Mouse (Mus musculus): ENCODE data around the gene Tle6.

Tle6 gene

DNA sequence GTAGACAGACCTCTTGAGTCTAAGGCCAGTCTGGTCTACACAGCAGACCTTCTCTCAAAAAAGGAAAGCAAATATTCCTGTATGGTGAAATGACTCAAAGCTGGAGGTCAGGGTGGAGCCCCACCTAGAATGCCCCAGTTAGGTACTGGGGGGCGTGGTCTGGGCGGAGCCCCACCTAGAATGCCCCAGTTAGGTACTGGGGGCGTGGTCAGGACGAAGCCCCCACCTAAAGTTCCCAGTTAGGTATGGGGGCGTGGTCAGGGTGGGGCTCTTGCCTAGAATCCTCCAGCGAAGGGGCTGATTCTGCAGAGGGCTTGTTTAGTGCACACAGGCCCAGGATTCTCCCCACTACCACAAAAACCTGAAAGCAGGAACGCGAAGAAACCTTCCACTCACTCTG, 22.6 kb upstream of the Tle6 start:
- DNase-seq (ENCODE audit: low spot score), result no peak

DNA sequence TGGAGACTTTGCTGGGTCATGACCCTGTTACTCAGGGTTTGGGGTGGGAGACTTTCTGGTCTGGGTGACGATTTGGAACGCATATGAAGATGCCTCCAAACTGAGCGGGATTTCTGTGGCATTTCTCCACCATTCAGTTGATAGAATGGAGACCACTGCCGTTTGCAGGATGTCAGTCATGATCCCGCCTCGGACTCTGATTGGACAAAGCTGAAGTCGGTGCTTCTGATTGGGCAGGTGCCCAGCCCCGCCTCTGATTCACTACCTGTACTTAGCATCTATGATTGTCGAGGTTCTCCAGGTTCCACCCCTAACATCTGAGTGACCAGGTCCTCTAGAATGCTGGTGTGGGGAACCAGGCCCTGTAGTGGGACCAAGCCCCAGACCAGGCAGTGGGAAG, 19.9 kb upstream of the Tle6 start:
- DNase-seq (ENCODE audit: low spot score), result no peak

DNA sequence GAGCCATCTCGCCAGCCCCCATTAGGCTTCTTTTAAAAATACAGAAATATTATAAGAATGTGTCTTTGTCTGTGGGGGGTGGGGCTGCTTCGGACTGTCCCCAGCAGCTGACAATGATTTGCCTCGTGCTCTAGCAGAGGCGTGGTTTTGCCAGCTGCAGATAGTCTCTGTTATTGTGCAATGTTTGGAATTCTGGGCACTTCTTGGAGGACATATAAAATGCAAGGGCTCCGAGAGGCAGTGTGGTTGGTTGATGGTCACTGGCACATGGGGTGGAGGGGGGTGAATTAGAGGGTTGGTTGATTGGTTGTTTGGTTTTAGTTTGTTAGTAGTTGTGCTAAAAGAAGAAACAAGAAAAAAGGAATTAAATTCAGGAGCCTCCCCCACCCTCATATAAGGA, 19.1 kb upstream of the Tle6 start:
- DNase-seq (ENCODE audit: low spot score), result no peak

DNA sequence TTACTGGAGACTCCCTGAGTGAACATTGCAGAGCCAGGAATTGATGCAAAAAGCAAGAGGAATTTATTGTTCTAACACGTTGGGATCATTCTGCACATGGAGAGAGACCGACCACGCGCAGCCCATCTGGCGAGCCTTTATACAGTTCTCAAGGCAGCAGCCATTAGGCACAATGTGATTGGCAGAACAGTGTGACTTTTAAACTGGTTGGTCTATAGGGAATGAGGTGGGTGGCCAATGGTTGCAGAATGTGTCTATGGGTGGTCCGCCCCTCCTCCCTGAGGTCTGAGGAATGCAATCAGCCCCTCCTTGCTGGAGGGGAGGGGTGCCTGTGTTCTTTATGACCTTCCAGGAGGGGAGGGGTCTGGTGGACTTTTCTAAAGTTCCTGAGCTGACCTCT, 14.6 kb upstream of the Tle6 start:
- no peak for DNase-seq (ENCODE audit: low spot score)

DNA sequence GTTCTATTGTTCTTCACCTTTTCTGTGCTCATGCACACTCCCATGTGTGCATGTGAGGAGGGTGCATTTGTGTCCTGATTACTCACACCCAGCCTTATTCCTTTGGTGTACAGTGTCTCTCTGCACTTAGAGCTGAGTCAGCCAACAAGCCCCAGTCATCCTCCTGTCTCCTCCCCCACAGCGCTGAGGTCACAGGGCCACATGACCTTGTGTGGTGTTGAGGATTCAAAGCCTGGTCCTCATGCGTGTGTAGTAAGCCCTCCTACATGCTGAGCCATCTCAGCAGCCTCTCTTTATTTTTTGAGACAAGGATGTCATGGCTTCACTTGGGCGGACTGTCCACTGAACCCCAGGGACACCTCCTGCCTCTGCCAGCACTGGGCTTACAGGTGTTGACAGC, 11.9 kb upstream of the Tle6 start:
- DNase-seq (ENCODE audit: low spot score), result no peak

DNA sequence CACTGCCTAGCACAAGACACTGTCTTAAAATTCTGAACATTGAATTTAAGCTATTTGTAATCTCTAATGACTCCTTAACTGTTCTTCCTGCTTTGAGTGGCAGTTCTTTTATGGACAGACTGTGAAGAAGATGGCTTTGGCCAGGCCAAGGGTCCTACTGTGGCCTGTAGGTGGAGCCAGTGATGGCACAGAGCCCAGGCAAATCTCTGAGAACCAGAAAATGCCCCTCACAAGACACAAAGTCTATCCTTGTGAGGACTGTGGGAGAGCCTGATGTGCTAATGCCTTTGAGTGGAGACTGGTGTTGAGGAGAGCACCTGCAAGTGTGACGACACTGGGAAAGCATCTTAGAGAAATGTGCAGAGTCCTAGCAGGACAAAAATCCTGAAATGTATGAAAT, 7.4 kb upstream of the Tle6 start:
- no peak for DNase-seq (ENCODE audit: low spot score)

DNA sequence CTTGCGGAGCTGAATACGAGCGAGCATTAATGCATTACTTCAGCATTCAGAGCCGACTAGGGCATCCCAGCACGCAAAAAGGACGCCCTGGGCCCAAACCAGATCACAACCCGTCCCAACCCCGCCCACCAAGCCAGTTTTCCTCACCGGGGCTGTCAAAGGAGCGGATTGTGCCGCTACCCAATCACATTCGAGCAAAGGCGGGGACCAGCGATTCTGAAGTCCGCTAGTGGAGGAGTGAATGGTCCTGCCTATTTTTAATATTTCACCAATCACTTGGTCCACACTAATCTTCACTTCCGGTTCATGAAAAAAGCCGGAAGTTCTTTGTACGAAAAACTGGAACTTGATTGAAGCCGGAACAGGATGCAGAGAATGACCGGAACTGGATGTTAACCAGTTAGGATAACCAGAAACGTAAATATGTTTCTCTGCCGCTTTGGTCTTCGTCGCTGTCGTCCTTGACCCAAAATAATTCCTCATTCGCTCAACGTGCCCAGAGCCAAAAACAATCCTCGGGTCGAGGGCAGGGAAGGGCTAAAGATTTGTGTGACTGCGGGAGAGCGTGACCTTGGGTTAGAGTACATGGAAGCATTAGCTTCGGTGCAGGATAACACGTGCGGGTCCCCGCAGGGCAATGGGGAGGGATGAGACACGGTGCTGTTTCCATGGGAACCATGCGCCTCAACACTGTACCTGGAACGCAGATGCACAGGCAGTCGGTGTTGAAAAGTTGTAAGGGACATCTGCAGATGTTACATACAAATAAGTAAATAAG, 5.3 kb upstream of the Tle6 start, which contains the start of gene BC025920:
Gene BC025920, plus strand, starts transcription at position 297 of the 778 bp plus-strand sequence.
- DNase-seq (ENCODE audit: low spot score), result peak; percentile 98

DNA sequence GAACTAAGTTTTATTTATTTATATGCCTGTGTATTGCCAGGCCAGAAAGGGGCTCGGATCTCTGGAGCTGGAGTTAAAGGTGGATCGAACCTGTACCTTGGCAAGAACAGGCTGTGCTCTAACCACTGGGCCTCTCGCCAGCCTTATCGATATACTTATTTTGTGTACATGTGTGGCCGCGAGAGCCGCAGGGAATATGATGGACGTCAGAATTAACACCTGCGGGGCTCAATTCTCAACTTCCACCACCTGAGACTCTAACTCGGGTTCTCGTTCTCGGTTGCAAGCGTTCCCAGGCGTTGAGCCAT, 4.7 kb upstream of the Tle6 start:
- DNase-seq (ENCODE audit: low spot score), result no peak

DNA sequence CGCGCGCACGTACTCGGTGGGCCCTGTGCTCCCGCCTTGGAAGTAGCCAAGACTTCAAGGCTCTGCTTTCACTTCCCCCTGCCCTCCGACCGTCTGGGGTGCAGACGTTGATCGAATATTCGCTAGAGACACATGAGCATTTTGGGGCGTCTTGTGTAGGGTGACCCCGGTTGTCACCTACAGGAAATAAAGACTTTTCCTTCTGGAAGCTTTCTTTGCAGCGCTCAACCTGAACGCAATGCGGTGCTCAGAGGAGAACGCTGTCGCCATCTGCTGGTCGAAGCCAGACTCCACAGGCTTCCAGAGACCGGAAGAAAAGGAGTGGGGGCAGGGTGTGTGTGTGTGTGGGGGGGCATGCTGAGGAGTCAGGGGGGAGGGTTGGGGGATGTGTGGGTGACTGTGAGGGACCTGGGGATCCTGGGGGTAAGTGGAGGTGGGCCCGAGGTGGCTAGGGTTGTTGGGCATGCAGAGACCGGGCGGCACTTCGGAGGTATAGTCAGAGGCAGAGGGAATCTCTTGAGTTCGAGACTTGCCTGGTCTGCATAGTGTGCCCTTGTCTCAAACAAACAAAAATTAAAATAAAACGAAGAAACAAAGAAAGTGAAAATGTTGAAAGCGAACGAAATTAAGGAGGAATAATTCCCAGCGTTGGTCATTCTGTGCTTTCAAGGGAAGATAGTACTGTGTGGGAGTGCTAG, 4.2 kb upstream of the Tle6 start:
- peak; percentile 93 for DNase-seq (ENCODE audit: low spot score)

DNA sequence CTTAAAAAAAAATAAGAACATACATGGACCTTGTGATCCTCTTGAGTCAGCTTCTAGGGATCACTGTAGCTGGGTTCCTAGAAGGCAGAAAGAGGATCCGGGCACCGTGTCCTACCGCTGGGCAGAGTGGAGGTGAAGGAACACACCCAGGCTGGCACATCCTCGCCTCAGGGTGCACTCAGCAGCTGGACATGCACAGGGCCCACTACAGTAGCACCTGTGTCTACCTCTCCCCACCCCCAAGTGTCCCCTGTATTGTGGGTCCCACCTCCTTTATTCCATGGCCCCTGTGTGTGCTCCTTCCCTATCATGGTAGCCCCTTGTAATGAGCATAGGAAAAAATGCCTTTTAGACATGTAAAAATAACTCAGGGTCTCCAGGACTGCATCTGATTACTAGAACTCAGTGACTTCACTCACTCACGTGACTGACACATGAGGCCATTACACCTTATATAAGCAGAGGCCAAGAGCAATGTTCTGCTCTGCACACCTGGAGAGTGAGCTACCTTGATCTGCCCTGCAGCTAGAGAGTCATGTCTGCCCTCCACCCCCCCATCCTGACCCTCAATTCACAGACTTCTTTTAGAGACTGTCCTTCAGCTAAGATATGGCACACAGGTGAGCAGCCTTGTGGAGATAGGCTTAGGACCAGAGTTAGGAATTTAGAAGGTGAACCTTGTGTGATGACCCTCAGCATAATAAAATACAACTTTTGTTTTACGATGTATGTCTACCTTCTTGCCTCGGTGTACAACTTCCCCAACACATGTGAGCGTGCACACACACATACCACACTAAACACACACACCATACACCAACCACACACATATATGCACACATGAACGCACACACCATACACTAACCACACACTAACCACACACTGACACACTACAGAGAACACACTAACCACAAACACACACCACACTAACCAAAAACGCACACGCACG, 3.4 kb upstream of the Tle6 start:
- no peak for DNase-seq (ENCODE audit: low spot score)

DNA sequence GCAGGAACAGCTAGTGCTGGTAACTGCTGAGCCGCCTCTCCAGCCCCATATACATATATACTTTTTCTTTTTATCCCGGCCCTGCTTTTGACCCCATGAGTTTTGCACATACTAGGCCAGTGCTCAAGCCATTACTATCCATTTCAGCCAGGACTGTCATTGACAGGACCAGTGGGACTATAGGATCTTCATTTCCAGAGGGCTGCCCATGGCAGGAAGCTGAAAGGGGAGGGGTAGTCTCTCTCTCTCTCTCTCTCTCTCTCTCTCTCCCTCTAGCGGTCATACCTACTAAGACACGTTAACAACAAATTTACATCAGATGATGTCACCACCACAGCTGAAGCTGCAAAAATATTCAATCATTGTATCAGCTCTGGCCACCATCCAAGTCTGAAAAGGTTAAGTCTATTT, 1.9 kb upstream of the Tle6 start:
- DNase-seq (ENCODE audit: low spot score), result peak; percentile 61

DNA sequence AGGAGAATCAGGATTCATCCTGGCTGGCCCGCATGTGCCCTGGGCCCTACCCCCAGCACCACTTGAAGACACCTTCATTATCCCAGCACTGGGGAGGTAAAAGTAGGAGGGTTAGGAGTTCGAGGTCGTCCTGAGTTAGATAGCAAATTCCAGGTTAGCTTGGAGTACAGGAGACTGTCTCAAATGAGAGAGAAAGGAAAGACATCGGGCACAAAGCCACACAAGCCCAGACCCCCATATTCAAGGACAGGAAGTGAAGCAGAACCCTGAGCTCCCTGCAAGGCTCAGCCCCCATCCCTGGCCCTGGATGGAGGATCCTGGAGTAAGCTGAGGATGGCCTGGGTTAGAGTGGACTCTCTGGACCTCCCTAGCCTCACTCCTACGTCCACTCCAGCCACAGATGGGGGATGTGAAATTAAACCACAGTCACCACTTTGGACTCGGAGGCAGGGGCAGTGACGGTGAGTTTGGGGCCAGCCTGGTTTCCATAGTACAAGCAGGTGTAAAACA, 578 bp upstream of the Tle6 start:
- DNase-seq (ENCODE audit: low spot score), result no peak

DNA sequence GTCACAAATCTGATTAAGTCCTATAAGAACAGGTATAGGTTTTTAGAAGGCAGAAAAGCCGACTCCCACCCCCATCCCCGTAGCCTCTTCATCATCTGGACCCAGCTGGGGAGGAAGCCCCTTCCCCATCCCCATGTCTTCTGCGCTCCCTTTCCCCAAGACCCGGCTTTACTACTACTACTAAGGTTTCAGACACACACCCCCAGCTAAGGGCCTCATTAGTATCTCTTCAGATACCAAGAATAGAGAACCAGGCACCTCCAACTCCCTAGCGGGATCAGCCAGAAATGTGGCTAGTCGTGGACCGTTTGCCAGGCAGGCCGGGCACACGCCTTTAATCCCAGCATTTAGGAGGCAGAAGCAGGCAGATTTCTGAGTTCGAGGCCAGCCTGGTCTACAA, 777 bp downstream of the Tle6 start:
- DNase-seq (ENCODE audit: low spot score), result no peak

DNA sequence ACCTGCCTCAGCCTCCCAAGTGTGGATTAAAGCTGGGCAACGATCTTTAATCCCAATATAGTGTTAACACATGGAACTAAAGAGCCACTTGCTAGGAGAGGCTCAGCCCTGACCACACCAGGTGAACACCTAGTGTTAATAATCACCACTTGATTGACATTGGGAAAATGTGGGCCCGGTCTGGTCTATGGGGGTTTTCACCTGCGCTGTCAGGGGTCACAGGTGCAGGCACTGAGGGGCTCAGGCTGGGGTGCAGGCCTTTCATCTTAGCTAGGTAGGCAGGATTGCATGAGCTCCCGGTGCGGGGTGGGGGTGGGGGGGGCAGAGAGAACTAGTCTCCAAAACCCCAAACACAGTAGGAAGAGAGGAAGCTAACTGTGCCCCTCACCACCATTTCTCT, 1.2 kb downstream of the Tle6 start:
- DNase-seq (ENCODE audit: low spot score), result no peak

DNA sequence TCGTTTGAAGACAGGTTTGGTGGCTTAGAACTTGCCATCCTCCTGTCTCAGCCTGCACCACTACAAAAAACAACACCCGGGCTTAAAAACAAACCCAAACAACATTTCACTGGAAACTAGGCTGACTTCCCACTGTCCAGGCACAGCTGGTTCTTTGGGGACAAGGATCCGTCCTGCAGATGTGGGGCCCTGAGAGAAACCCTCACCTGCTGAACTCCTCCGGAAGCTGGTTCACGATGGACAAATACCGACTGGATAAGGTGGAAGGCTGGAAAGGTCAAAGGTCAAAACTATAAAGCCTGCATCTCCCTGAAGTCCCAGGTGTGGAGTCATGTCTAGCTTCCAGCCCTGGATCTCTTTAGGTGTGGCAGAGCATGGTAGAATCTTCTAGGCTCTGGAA, 2.0 kb downstream of the Tle6 start:
- no peak for DNase-seq (ENCODE audit: low spot score)

DNA sequence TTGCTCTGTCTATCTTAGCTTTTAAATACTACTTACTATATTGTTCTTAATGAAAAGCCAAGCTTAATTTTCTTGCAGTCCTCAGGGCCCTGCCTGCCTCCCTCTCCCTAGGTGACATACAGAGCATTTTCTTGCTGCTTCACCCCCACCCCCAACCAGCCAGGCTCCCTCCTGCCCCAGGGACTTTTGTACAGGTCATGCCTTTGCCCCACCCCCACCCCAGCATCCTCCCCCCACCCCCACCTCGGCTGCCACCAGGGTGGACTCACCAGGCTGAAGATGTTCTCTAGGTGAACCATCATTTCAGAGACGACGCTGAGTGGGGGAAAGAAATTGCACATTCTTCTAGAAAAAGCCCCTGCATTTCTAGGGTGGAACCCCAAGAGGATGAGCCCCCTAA, 2.5 kb downstream of the Tle6 start:
- DNase-seq (ENCODE audit: low spot score), result no peak

DNA sequence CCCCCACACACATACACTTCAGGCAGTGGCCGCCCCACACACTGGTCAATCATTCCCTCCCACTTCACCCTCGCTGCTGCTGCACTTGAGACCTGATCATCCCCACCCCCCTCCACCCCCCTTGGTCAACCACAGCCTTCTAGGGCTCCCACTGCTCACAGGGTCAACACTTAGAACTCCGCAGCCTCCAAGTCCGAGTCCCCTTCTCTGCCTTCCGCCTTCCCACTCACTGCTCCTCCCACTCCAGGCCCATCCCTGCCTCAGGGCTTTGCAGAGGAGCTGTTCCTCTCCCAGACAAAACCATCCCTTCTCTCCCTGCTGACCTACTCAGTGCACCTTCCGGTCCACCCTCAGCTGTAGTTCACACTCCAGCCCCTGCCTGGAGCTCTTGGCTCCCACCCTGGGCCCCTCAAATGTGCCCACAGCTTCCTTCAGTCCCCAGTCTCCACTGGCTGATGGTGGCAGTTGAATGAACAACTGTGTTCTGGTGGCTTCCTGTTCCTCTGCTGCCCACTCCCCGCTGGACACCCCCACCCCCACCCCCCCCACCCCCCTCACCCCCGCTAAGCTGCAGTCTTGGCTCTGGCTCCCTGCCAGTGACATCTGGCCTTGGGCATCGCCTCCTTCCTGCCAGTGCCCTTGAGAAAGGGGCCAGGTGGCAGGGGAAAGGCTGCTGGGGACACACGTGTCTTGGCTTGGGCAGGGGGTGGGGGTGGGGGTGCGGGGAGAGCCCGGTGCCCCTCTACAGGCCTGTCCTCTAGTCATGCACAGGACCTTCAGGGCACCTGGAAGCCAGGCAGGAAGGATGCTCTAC, 3.5 kb downstream of the Tle6 start:
- DNase-seq (ENCODE audit: low spot score), result peak; percentile 45

DNA sequence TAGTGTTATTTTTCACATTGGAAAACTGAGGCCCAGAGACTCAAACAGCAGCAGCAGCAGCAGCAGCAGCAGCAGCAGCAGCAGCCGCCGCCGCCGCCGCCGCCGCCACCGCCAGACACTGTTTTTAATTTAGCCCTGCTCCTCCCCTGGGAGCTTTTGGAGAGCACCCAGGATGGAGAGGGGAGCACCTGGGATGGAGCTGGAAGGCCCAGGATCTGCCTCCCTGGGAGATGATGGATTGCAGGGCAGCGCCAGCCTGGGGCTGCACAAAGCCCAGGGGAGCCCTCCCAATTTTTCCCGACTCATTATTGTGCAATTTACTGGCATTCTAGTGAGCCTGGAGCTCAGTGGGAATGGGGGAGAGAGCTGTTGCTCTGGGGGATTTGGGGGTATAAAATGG, 4.3 kb downstream of the Tle6 start:
- DNase-seq (ENCODE audit: low spot score), result peak; percentile 73

DNA sequence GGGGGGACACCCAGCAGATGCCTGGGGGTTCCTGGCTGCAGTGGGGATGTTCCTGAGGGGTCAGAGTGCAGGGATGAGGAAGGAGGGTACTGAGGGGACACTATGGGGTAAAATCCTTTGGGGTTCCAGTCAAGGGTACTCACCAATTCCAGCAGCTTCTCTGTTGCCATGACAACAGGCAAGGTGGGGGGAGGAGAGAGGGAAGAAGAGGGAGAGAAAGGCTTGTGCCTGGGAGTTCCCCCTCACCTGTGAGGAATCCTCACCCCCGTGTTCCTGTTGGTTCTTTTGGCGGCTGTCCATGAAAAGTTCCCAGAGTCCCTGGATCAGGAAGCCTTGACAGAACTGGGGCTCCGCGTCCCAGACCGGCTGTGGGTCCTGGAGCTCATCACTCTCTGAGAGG, 5.3 kb downstream of the Tle6 start:
- no peak for DNase-seq (ENCODE audit: low spot score)

DNA sequence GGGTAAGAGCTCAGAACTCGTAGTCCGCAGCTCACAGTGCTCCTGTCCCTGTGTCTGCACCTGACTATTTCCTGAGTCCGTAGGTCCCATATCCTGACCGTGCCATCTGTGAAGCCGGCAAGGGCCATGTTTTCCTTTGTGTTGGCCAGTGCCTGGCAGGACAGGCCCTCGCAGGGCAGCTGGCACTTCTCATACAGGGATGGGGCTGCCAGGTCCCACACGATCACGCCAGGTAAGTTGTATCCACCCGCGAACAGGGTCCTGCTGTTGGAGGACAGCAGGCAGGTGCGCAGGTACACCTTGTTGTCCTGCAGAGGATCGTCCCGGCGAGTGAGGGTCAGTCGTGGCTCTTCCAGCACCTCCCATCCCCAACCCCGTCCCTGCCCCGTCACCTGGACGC, 6.9 kb downstream of the Tle6 start:
- DNase-seq (ENCODE audit: low spot score), result no peak

DNA sequence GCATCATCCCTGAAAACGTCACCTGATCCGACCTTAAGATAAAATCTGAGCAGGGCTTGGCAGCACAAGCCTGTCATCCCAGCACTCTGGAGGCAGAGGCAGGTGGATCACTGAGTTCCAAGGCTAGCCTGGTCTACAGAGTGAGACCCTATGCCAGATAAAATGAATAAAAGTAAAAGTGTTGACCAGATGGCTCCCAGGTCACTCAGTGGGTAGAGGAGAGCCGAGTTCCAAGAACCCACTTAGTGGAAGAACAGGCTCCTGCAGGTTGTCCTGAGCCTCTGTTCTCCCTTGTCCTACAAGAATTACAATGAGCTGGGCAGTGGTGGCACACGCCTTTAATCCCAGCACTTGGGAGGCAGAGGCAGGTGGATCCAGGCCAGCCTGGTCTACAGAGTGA, 7.7 kb downstream of the Tle6 start:
- DNase-seq (ENCODE audit: low spot score), result no peak

DNA sequence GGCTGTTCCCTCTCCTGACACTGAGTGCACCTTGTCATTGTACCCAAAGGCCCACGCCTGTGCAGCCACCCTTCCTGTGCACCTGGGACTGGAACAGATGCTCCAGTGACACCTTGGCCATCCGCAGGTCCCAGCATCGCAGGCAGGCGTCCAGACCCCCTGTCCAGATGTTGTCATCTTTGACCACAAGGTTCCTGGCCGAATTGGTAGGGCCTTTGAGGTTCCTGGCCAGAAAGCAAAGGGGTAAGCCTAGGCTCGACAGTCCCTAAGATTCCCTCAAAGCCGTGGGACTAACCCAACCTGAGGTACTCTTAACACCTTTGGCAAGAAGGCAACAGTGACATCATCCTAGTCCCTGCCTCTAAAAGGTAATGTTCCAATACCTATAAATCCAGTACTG, 8.2 kb downstream of the Tle6 start:
- DNase-seq (ENCODE audit: low spot score), result no peak
